Mouse (Mus musculus): Measurements from ENCODE around the gene Gm42669.
A peak's percentile ranks its signal among the peaks of the same experiment; 100 is the strongest.

Gm42669 gene

DNA sequence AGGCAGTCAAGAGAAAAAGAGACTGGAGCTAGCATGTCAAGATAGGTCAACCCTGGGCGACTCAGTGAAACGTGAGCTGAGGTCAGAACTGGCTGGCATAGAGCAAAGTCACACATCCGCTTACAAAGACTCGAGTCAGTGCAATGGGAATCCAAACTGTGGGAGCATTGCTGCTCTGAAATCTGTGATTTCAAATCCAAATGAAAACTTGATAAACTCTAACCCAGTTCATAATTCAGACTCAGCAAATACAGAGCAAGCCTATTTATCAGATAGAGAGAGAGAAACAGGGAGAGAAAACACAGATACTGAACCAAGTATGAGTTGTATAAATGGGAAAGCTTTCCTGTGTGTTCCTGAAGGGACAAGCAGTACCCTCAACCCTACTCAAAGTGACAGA is at the start of gene Gm42669:
Gene Gm42669, plus strand, starts transcription at position 301 of the 400 bp plus-strand sequence.
- no peak for DNase-seq

DNA sequence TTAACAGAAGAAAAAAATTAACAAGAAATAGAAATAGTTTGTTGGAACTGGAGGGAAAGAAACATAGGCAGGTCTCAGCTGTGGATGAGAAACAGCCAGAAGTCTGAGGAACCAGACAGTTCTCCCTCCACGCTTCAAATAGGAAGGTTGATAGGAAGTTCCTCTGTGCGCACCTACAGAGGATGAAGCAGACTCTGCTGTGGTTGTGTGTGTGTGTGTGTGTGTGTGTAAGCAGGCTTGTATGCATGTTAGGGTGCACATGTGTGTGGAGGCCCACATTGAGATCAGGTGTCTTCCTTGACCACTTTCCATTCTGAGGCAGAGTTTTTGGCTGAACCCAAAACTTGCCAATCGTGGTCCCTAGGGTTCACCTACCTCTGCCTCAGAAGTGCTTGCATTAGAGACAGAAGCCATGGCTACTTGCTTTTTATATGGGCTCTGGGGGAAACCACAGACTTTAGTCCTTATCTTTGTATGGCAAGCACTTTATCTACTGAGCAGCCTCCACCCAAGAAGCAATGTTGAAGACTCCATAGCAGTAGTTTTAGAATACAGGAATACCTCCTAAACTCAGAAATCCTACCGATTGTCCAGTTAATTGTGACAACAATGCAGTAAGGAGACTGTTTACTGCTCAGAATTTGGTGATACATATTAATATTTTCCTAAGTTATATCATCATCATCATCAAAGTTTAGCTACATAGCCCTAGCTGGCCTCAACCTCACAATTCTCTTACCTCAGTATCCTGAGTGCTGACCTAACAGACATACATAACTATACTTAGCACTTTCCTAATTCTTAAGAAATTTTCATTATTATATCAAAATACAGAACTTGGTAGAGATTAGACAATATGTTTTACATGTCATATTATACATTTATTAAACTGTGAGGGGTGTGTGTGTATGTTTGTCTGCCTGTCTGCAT is 45.0 kb upstream of the Gm42669 start:
- DNase-seq = no peak

DNA sequence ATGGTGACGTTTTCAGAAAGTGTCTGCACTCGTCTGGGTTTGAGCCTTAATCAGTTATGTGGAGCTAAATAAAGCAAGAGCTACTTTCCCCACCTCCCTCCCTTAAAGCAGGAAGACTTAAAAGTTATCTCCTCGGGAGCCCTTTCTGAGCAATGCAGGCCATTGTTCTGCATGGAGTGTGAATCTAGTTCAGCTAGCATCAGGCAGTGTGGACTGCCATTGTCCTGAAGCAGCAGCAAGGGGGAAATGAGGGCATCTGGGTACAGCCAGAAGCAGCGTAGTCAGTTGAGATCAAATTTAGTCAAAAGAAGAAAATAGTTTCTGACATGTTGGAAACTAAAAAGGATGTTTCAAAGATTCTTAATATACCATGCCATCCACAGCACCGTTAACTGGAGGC is 40.9 kb upstream of the Gm42669 start:
- no peak for DNase-seq

DNA sequence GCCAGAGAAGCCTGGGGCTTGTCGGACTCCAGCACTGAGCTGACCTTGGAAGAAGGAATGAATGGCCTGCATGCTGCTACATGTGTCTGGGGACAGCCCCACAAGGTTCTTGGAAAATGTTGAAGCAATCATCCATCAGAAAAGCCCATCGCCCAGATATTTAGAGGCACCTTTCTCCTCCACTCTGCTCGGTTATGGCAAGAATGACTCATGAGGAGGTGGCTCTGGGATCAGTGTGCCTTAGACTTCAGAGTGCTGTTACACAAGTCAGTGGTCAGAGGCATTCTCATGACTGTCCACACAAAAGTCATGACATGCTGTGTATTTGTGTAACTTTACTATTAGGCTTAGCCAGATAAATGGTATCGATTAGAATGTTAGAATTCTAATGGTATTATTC is 40.3 kb upstream of the Gm42669 start:
- DNase-seq = no peak

DNA sequence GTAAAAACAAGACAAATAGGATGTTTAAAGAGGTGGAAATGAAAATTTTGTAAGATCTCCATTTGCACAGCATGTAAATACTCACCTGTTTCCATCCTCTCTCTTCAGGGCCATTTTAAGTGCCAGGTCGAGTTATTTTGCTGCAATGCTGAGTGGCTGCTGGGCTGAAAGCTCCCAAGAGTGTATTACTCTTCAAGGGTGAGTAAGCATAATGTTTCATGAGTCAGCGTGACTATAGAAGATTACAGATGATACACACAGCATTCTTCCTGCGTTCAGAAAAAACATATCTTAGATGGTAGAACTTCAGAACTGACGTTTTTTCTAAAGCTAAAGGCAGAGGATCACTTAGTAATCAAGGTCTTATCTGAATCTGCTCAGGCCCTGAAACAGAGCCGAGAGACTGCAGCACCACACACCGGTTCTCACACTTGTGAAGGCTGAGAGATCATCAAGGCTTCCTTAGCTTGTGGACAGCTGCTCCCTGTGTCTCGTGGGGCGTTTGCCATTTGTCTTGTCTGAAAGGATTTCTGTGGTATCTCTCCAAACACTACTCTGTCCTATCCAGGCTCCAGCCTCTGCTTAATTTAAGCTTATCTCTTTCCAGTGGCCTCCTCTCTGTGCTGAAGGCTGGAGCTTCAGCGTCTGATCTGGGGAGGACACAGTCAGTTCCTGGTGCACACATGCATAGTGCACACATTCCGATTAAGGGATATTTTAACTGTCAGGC is 36.7 kb upstream of the Gm42669 start:
- no peak for DNase-seq

DNA sequence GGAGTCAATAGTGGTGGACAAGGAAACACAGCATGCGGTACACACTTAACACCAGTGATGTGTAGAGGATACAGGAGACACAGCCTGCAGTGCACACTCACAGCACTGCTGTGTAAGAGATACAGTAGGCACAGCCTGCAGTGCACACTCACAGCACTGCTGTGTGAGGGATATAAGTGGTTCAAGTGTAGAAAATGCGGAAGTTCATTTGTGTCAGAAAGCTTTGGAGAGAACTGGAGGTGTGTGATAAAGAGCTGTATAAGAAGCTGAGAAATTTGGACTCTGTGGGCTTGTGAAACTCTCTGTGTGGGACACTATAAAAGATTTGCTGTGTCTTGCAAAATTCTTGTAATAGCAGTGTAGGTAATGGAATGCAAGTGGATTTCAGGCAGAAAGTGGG is 27.2 kb upstream of the Gm42669 start:
- DNase-seq = no peak

DNA sequence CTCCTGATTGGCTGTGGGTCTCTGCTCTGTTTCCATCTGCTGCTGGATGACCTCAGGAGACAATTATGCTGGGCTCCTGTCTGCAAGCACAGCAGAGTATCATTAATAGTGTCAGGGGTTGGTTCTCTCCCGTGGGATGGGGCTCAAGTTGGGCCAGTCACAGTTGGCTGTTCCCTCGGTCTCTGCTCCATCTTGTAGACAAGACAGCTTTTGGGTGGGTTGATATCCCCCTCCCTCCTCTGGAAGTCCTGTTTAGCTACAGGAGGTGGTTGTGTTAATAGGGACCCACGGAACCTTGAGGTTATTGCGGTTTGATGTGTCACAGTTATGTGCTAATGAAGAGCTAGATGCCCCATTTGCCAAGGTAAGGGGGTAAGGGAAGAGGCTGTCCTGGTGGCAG is 18.4 kb upstream of the Gm42669 start:
- DNase-seq = no peak

DNA sequence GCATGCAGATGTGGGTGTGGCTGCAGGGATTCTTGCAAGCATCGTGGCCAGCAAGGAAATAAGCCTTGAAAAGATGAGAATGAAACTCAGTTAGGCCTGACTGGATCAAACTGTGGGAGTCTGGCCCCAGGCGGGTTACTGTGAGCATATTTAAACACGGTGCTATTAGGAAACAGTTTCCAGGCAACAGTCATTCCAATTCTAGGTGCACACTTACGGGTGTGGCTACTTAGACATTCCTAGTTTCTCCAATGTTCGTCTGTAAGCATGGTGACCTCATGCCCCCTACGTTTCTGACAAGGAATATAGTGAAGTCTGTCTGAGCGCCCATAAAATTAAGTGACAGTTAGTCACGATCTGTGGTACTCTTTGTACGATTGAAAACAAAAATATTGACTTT is 16.4 kb upstream of the Gm42669 start:
- DNase-seq = no peak

DNA sequence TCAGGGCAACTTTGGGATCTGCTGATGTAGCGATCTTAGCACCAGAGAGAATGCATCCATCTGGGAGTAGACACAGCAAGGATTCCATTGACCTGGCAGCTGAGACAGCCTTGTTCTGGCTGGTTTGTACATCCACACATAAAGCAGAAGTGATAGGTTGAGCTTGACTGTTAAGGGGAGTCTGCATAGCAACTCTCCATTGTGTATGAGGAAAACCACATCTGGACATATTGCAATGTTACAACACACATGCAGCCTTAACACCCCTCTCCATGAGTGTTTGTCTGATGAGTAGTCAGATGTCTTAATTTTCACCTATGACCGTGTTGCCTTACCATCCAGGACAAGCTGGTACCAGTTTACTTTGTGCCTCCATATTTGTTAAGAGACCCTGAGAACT is 14.9 kb upstream of the Gm42669 start:
- DNase-seq = no peak

DNA sequence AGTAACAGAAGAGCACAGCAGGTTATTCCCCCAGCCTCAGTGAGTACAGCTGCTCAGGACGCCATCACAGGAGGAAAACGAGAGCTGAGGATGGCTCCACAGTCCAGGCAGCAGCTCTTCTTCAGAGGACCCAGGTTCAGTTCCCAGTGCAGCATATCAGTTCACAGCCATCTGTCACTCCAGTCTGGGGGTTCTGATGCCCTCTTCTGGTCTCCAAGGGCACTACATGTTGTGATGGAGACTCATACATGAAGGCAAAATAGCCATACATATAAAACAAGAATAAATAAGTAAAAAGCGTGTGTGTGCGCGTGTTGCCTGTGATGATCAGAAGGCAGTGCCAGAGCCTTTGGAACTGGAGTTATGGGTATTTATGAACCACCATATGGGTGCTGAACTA is 12.7 kb upstream of the Gm42669 start:
- DNase-seq = no peak

DNA sequence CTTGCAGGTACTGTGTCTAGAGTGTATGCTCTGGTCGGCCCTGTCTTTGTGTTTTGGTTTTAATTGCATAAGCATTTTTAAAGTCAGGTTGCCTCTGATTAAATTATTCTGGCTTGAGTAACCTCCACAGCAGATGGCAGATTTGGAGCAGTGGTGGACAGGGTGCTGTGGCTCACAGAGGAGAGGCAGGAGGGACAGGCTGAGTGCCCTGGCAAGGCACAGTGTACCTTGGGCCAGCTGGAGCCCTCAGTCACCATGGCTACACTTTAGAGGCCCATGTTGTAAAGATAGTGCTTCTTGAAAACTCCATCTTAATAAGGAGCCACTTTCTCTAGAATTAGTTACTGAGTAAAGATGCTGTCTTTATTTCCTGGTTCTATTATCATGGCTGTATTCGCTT is 11.4 kb upstream of the Gm42669 start:
- no peak for DNase-seq

DNA sequence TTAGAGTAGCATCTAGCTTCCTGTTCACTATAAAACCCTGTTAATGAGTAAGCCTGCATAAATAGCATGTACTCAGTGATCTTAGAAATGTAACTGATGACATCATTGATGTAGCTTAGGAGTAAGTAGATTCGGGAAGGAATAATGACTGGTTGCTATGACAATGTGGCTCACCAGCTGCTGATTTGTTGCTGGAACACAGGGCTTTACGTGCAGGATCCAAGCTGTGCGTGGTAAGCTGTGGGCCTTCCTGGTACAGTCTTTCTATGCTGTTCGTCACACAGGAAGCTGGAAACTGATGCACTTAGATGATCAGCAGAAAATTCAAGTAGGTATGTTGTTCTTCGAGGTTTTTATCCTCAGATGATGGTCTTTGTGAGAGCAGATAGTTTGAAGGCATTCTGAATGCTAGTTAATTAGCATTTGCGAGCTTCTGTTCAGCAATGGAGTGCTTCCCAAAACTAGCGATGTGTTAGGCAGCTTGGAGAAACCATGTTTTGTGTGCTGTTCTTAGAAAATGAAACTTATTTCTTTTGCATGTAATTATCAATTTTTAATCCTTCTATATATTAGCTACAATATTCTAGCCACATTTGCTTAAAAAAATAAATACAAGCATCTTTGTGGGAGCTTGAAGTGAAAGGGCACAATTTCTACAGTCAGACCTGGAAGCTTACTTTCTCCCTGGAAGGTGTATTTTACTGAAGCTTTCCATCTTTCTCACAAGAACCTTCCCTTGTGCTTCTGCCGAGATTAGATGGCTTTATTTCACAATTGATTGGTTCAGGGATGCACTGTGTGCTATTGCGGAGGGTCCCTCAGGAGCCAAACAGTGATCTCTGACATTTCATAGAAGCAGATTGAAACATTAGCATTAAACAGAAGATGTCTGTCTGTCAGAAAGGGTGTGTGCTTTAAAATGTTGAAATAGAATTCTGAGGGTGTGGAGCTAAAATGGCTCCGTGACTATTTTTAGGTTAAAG is 9.6 kb upstream of the Gm42669 start:
- DNase-seq = no peak

DNA sequence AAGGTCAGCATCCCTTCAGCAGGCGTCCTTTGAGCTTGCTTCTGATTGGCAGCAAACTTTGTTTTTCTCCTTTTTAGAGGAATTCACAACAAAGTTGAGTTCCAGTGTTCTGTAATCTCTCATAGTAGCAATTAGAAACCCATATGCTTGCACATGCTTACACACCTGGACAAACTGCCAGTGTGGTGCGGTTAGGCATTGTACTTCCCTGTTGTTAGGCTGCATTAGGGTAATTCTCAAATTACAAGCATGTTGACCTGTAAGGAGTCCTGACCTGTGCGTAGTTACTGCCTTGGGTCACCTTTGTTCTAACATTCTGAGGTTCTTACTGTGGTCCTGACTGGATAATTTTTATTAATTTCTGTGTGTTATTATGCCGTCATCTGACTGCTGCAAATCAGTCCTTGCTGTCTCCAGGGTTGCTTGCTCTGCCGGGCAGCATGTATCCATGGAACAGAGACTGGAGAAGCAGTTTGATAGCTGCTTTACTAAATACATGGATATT is 8.6 kb upstream of the Gm42669 start:
- DNase-seq = peak; percentile 7

DNA sequence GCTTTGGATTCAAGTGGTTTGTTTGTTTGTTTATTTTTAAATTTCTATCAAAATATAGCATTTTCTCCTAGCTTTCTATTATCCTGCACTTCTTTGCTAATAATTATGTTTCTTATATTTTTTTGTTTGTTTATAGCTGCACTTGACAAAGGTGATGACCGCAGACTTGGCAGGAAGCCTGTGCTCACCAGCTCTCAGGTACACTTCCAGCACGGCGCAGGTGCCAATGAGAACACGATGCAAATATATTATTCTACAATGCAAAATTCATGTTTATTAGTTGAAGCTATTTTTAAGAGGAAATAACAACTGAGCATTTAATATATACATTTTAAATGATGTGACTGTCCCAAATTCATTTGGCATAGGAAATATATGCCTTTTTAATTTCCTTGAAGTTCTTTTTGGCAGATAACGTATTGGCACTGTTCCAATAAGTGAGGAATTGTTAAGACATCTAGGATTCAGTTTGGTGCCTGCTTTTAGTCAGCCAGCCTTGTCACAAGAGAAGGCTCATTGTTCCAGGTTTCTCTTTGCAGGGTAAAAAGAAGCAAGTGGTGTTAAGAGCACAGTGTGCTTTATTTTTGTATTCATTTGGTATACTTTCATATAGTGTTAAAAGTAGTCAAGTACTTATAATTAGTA is 7.4 kb upstream of the Gm42669 start:
- no peak for DNase-seq

DNA sequence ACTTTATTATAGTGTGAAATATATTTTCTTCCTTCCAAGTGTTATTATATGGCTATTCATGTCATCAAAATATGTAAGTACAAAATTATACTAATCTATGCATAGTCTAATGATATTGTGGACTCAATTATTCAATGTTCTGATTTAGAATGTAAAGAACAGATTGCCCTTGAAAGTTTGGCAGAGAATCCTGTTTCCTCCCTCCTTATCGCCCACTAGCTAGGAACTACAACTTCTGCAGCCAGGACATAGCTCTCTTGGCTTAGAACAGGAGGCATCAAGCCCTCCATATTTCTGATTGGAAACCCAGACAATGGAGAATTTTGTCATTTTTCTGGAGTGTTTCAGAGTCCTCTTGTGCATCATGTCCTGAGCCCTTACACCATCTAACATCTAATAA is 6.7 kb upstream of the Gm42669 start:
- no peak for DNase-seq

DNA sequence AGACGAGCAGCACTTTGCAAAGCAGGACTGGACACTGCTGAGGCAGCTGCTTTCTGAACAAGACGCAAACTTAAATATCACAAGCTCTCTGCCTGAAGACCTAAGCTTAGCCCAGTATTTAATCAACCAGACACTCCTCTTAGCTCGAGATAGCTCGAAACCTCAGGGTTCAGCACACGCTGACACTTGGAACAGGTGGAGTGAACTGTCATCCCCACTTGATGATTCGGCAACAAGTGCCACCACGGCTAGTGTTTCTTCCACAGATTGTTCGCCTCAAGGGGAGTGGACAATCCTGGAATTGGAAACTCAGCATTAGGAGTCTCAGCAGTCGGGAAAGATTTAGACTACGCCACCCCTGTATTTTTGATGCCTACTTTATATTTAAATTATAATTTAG is 3.1 kb downstream of the Gm42669 start:
- no peak for DNase-seq

DNA sequence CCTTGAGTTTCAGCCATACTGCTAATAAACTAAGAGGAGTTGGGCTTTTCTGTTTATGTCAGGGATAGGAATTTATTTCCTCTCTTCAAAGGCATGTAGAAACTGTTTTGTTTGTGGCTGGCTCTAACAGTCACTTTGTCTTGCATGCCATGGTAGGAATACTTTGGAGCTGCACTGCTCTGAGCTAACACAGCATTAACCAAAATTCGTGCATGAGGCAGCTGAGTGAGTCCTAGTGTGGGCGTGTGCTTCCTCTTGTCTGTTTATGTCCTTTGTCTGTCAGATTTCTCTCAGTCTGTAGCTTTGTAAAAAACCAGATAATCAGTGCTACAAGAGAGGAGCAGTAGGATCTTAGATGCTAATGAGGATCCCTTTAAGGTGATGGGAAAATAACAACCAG is 3.9 kb downstream of the Gm42669 start:
- DNase-seq = no peak

DNA sequence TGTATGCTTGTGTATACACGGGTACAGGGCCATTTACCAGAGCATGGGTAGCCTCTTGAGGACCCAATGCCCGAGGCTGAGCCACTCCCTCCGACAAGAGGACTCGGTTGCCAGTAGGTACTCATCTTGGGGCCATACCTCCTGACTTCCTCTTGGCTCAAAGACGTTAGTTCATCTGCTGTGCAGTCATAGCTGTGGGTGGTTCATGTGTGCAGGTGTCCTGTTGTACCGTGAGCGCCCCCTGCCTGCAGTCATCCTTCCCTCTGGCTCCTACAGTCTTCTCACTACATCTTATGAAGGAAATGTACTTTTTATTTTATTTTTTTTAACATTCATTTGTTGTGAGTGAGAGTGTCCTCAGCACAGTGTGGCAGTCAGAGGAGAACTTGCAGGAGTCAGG is 6.2 kb downstream of the Gm42669 start:
- DNase-seq = peak; percentile 56

DNA sequence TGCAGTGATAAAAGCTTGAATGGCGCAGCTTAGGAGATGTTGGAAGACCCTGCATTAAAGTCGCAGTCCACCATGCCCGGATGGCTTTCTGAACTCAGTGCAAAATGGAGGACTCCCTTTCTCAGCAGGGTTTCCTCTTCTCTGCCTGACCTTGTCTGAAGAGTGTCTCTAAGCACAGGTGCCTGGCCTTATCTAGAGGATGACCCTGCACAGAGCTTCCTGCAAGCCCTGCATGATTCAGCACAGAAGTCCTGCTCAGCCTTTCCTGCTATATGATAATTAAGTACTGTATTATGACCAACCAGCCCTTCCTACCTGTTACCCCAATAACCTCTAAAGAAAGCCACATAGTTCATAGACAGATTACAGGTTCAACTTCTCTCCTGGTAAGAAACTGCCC is 8.0 kb downstream of the Gm42669 start:
- DNase-seq = no peak

DNA sequence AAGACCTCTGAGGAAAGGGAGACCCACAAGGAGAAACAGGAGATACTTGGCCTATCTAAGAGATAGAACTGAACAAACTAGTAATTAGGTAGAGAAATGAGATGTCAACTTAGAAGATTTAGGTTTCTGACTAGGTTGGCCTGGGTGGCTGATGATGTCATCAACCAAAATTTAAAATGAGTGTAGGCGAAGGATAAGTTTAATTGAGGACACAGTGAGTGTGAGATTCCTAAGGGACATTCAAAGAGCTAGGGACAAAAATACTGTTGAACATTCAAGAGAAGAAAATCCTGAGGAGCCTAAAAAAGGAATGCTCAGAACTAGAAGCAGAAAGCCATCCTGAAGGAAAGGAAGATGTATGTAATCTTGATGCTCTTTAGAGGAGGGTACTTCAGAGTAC is 8.7 kb downstream of the Gm42669 start:
- DNase-seq = no peak

DNA sequence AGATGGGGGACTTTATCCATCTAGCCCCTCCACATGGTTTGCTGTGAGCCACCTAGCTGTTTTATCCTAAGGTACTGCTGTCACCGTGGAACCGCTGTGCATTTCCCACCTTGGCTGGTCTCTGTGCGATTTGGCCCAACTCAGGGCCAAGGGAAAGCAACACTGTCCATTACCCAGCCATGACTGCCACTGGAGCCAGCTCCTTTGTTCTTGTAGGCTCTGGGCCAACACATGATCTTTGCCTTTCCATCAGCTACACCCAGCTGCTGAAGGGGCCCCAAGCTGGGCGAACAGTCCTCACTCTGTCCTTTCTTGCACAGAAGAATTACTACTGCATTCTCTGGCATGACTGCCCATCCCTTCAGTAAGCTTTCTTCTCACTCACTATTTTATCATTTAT is 11.2 kb downstream of the Gm42669 start:
- no peak for DNase-seq

DNA sequence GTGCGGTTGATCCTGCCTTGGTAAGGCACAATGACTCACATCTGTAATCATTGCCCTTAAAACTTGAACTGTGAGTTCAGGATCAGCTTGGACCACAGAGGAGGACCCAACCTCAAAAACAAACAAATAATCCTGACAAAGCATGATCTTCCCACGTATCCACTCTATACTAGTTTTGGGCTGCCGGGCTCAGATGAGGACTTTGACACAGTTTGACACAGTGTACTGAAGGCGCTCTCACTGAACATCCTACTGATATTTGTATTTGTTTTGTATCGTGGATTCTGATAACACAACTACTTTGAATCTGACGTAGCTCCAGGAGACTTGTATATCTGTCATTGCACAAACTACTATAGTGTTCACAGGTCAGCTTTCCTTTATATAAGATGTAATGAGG is 14.0 kb downstream of the Gm42669 start:
- no peak for DNase-seq

Measured in kidney, adult 9 months (tissue).